Mouse (Mus musculus): ENCODE measurements at regions not wholly inside any gene's neighbourhood (a gene's known extent, or its start where the extent isn't known, plus 50 kb on each side); places are given as distances from the start of the nearest gene placed in this dataset.

DNA sequence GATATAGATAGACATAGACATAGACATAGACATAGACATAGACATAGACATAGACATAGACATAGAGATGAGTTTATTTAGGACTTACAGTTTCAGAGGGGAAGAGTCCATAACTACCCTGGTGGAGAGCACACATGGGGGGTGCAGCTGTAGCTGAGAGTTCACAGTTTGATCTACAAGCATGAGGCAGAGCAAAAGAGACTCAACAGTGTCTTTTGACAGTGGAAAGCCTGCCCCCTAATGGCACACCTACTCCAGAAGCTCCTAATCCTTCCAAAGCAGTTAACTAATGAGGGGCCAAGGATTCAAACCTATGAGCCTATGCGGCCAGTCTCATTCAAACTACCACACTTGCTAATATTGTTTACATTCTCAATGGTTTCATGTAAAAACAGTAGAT is 487.2 kb upstream of the Pkn2 start:
- DNase-seq: no peak

DNA sequence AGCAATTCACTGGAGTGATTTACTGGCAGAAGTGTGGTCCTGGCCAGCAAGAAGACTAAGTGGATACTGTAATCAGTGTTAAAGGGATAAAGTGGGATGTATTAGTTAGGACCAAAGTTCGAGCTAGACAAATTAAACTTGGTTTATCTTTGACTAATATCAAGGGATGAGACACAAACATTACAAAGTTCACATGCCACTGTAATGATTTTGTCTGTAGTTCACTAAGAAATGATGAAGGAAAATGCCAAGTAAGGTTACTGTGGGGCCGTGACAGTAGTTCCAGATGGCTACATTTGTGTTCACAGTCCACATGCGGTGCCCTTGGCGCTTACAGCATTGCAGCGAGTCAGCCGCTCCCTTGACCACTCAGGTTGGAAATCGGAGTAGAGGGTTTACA is 458.2 kb upstream of the Pkn2 start:
- DNase-seq: no peak

- no peak for DNase-seq
These were observed 451.5 kb upstream of the Pkn2 start for GRCm38 (mm10) chr3:143333339-143333738.

DNA sequence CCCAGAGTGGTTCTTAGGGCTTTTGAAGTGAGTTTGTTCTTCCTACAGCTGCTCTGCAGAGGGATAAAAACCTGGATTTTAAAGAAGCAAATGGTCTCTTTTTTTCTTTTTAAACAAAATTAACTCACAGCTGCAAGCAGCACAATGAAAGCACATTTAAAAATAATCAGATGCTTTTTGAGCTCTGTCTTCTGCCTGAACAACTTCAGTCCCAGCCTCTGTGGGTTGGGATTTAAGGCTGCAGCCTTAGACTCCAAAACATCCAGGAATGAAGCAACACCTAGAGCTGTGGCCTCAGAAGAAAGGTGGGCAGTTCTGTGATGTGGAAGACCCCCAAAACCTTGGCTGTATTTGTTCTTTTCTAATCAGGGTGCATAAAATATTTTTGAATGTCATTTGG is 446.7 kb upstream of the Pkn2 start:
- no peak for DNase-seq

- no peak for DNase-seq
These were observed 445.8 kb upstream of the Pkn2 start for GRCm38 (mm10) chr3:143327652-143328051.

- DNase-seq: no peak
These were observed 434.7 kb upstream of the Pkn2 start for GRCm38 (mm10) chr3:143316457-143316856.

DNA sequence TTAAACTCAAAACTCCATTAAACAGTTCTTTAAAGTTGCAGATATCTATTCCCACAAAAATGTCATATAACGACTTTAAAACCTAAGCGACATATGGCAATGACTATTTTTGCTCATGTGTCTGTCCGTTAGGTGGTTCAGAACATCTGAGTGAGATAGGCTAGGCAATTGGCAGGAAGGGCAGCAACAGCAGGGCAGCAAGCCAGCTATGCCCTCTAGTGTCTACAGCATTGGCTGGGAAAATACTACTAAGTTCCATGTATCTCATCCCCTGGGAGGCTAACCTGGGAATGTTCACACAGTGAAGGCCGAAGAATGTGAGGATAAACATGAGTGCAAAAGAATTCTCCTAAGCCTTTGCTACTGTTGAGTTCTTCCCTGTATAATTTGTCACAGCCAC is 410.0 kb upstream of the Pkn2 start:
- no peak for DNase-seq

- DNase-seq: no peak
These were observed 382.3 kb upstream of the Pkn2 start for GRCm38 (mm10) chr3:143264132-143264531.

DNA sequence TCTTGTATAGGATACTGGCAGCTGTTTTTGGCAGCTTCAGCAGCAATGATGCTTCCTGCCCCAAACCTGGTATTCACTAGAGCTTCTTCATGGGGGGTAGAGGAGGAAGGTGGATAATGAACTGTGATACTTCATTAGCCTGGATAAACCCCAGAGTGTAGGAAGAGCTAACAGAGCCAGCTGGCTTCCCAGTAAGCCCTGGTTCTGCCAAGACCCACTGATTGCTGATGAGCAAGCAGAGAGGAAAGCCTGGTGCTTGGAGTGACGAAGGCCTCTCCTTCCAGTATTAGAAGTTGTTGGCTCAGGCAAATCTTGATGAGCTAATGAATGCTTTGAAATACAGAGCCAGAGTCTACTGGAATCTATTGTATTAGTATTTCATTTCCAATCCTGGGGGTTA is 370.8 kb upstream of the Pkn2 start:
- no peak for DNase-seq

DNA sequence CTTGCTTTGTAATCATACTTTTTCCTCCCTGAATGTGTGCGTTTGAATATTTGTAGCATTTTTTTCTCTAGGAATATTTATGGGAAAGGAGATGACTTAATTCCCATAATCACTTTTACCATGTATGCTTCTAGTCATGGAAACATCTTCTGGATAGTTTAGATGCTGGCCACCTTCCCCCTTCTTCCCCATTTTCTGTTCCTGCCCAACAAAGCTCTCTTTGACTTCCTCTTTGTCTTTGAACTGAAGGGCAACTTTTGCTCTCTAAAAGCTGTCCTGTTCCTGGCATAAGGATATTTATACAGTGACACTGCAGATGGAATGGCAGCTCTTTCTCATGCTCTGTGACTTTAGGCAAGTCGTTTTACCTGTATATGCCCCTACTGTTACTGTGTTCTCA is 370.2 kb upstream of the Pkn2 start:
- DNase-seq: no peak

DNA sequence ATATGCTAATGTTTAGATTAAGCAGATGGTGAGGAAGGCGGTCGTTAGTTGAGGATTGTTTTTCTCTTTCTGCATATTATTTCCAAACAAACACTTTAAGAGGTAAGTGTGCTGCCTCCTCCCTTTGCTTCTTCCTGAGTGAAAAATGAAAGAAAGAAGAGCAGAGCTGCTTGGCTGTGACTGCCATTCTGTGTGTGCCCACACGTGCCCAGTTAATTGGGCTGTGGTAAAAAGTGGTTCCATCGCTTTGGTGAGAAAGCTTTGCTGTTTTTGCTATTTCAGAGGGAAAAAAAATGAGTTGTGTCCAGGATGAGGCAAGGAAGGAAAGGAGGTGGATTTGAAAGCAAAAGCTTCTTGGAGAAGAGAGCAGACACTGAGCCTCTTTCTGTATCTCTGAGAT is 360.9 kb upstream of the Pkn2 start:
- DNase-seq: no peak

DNA sequence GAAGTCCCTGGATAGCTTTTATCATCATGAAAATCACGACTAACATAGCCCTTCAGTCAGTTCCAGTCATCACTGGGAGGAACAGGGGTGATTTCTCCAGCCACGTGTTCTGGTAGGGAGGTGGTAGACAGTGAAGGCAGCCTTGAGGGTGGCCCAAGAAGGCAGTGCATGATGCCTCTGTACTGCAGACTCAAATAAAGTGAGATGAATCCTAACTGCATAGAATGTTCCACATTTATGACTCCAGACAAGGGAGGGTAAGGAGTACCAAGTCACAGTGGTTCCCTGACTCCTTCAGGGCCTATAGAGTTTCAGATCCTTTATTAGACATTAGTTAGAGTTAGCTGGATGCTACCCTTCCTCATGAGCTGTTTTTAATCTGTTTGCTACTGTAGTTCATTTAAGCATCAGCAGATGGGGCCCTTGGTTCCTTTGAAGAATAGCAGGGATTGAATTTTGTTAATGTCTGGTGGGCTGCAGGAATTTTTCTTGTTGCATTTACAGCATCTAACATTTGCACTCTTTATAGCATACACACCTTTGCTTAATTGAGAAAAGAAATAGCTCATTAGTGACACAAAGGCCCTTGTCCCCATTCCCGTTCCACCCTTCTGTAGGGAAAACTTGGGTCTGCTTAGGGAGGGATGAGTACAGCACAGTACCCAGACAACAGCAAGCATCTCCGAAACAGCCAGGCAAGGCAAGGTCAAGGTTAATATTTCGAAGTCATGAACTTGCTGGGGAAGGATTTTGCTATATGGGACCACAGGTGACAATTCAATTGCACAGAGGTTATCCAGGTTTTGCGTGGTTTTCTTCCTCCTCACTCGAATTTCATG is 359.0 kb upstream of the Pkn2 start:
- DNase-seq: no peak

DNA sequence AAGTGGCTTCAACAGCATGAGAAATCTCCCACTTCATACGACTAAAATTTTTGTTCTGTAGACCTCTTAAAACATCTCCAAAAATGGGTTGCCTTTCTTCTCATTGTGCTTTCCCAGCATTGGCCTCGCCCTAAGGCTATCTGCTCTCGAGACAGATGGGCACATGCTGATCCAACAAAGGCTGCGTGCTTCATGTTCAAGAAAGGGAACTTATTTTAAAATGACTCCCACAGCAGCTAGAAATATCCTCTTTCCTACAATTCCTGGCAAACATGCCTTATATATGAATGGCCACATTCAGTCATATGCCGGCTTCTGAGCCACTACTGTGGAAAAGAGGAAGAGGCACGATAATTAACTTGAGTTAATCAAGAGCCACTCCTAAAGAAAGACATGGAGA is 356.7 kb upstream of the Pkn2 start:
- no peak for DNase-seq

DNA sequence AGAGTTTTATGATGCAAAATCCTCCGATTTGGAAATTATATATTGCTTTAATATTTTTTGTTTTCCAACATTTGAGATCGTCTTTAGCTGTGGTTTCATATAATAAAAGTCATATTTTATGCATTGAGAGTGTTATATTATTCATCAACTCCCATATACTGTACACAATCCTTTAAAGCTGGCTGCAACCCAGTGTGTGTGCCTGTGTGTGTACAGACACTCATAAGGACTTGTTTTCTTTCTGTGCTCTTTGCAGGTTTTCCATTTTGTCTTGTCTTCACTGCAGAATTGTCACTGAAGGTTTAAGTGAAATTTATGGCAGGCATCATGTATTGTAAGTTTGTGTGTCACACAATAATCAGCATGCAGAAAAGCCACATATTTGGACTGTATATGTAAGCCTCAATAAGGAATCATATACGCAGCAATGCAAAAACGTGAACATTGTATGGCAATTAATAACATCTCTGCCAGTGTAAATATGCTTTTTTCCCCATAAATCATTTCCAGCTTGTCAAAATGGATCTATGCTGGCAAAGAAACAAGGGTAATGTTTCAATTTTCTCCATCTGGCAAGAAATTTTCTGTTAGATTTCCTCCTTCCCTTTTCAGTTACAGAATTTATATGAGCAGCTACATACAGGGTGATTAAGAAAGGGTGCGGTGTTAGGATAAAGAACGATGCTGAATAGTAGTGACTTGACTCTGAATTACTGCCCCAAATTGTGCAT is 342.4 kb upstream of the Pkn2 start:
- DNase-seq: no peak

GRCm38 (mm10) chr3:143193263-143193970 is 311.6 kb upstream of the Pkn2 start:
- no peak for DNase-seq

GRCm38 (mm10) chr3:143188931-143189330 is 307.1 kb upstream of the Pkn2 start:
- no peak for DNase-seq

GRCm38 (mm10) chr3:143173971-143174370 is 292.2 kb upstream of the Pkn2 start:
- DNase-seq: no peak

DNA sequence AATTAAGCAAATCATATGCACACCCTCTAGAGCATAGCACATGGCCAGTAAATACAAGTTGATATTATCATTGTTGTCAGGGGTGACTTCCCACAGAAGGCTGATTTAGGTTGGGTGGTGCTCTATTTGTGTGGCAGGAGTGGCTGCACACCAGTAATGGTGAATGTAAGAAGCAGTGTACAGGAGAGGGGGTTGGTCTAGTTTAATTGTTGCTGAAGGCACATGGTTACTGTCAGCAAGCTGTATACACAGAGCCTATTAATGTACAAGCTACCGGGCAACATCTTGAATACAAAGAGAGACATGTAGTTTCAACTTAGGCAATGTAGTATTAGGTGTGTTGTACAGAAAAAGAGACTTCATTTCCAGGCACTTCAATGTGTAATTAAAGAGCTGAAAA is 280.6 kb upstream of the Pkn2 start:
- no peak for DNase-seq

DNA sequence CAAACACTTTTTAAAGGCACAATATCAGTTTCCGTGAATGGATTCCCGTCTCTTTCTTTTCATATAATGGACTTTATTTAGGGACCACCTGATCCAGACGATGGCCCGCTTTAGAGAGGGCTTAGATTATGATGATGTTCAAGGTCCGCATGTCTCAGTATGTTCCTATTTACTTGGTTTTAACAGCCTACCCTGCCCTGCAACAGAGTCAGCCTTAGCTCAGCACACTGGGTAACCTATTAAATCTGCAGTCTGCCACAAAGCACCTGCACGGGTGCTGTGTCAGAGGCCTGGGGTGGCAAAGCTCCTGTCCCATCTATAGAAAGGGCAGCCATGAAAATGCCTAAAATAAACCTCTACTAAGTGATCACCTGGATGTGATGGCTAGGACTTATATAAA is 280.2 kb upstream of the Pkn2 start:
- DNase-seq: no peak

- no peak for DNase-seq
These were observed 276.8 kb upstream of the Pkn2 start for GRCm38 (mm10) chr3:143158568-143158967.

DNA sequence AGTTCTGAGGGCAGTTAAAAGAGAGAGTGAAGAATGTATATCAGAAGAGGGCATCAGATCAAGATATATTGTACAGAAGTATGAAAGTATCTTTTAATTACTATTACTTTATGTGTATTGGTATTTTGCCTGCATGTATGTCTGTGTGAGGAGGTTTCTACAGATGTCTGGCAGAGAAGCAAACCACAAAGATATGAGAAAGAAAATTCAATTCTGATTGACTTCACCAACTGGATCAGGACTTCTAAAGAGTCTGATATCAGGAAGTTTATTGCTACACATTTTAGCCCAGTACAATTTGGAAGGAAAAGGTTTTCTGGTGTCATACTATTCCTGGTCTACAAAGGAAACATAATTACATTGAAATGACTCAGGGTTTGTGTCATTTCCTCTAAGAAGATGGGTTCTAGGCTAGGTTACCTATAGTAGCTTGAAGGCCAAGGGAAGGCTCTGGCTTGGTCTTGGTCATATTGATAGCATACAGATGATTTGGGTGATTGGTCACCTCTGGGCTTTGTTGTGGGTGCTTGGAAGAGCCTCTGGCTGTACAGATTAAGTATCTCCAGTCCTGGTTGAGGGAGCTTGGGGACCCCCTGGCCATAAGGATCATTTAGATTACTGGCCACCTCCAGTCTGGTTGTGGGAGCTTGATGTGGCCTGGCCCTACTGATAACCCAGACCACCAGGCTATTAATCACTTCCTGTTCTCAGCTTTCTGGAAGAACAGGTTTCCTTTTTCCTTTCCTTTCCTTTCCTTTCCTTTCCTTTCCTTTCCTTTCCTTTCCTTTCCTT is 275.1 kb upstream of the Pkn2 start:
- DNase-seq: no peak

DNA sequence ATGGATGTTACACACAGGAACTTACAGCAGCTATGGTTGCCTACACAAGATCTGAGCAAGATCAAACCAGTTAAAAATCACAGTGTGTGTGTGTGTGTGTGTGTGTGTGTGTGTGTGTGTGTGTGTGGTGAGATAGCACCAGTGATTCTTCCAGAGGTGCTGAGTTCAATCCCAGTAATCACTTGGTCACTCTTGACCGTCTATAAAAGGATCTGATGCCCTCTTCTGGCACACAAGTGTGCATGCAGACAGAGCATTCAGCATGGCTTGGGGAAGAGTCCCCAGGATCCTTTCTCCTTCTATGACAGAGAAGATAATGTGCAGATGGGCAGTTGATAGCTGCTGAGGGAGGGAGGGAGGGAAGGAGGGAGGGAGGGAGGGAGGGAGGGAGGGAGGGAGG is 274.4 kb upstream of the Pkn2 start:
- no peak for DNase-seq

DNA sequence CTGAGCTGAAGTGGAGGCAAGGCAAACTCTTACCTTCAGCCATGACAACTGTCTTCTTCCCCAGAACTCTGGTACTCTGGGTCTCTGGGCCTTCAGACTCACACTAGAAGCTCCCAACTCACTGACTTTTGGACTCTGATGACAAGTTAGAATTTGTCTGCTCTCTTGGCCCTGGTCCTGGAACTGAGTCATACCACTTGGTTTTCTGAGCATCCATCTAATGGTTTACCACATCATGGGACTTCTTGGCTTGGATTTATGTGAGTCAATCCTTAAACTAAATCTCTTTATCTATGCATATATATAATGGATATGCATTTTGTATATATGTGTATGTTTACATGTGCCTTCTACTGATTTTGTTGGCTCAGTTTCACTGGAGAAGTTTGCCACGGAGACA is 273.8 kb upstream of the Pkn2 start:
- DNase-seq: peak; percentile 28
